Mouse (Mus musculus) G1E (cell line): ENCODE data around the gene Clmn. TPM values are rescaled to one million over a fixed set of nuclear protein-coding genes. Genes with fewer than 3 reads are reported as not detected.

Experiments used
- ATAC-seq: 2 replicates; pipeline ENCODE4 v1.8.0; 2016; ENCODE audit warnings: mild to moderate bottlenecking; ENCODE audit not compliant: insufficient number of reproducible peaks, poor library complexity, low FRiP score, severe bottlenecking; ENCODE audit errors: extremely low read depth
- DNase-seq: peaks from one replicate; pipeline ENCODE4 v3.0.0; 2012; ENCODE audit warnings: low spot score
- H3K27me3 ChIP-seq: 2 replicates; pipeline ENCODE4 v1.6.1; 2012; ENCODE audit warnings: mild to moderate bottlenecking, low read length, inconsistent platforms; ENCODE audit not compliant: insufficient read depth
- H3K36me3 ChIP-seq: replicated peaks from 2 replicates; pipeline ENCODE3; 2012; ENCODE audit warnings: mild to moderate bottlenecking, inconsistent platforms
- H3K4me1 ChIP-seq: 2 replicates; pipeline ENCODE4 v1.6.1; 2012; ENCODE audit warnings: low read depth, low read length, inconsistent platforms, mixed read lengths; ENCODE audit not compliant: insufficient read depth
- H3K4me3 ChIP-seq: 2 replicates; pipeline ENCODE4 v1.5.1; 2012; ENCODE audit warnings: low read depth, mild to moderate bottlenecking, inconsistent platforms, low read length, moderate library complexity, mixed read lengths
- H3K9me3 ChIP-seq: replicated peaks from 2 replicates; pipeline ENCODE4 v1.6.1; 2012; ENCODE audit warnings: inconsistent platforms
- CTCF ChIP-seq: IDR thresholded peaks from 2 replicates; pipeline ENCODE4 v1.5.1; 2012; ENCODE audit warnings: low read depth, low read length, inconsistent platforms, mixed read lengths
- GATA1 ChIP-seq: IDR thresholded peaks from 2 replicates; pipeline ENCODE4 v1.6.1; 2012; ENCODE audit warnings: borderline replicate concordance, low read length, inconsistent platforms, mixed read lengths
- GATA2 ChIP-seq: IDR thresholded peaks from 2 replicates; pipeline ENCODE4 v1.6.1; 2012; ENCODE audit warnings: low read depth, low read length, inconsistent platforms, borderline replicate concordance
- POLR2AphosphoS5 ChIP-seq: IDR thresholded peaks from 2 replicates; pipeline ENCODE4 v1.6.1; 2012; ENCODE audit warnings: low read depth, low read length, inconsistent platforms; ENCODE audit not compliant: insufficient replicate concordance
- TAL1 ChIP-seq: conservative IDR thresholded peaks from 2 replicates; pipeline ENCODE4 v1.6.1; 2012; ENCODE audit warnings: low read depth, low read length, inconsistent platforms, mixed read lengths
- polyA plus RNA-seq: library from polyadenylated mRNA; stranded (reverse); fragments of >175 nt; gene quantifications from 2 replicates; pipeline ENCODE4 v1.2.3, GENCODE M21; 2012
- total RNA-seq, 2 experiments: library from RNA; stranded (forward) in 1 of 2; stranded (reverse) in 1 of 2; fragments of 200-1000 nt in 1 of 2; fragments of >200 nt in 1 of 2; fragmentation: Nextera tagmentation in 1 of 2; gene quantifications; 2 replicates each; pipeline ENCODE4 v1.2.3; 2014 to 2017

Clmn gene
- total and polyA plus RNA-seq, 3 experiments, result 0.27 TPM; not detected in 2

- DNase-seq (no peak), ATAC-seq (no peak)
- H3K36me3 ChIP-seq, result no peaks in the 10 kb centered on the region
- H3K4me3 ChIP-seq, result no peak overlapping the region
- H3K4me1 ChIP-seq, result no peaks in the 10 kb centered on the region
- no peak for TF ChIP-seq TAL1
- peaks cover 75% of the 10 kb centered on the region for H3K9me3 ChIP-seq
- no peaks in the 10 kb centered on the region for H3K27me3 ChIP-seq
These were observed 17.2 kb upstream of the Clmn start for GRCm38 (mm10) chr12:104882061-104882460.

- Histone ChIP-seq H3K9me3 (peaks cover 79% of the 10 kb centered on the region), H3K36me3 (no peaks in the 10 kb centered on the region), H3K4me3 (no peak overlapping the region), H3K4me1 (no peaks in the 10 kb centered on the region), H3K27me3 (peaks cover 2% of the 10 kb centered on the region; the same call in 1 of the 2 replicates)
- DNase-seq (no peak), ATAC-seq (no peak)
- no peak for TF ChIP-seq POLR2AphosphoS5
- TF ChIP-seq TAL1, result no peak
- no peak for TF ChIP-seq GATA1
- TF ChIP-seq GATA2, result no peak
- no peak for TF ChIP-seq CTCF
These were observed 16.7 kb upstream of the Clmn start for GRCm38 (mm10) chr12:104881518-104882060.

- peaks cover 80% of the 10 kb centered on the region for H3K9me3 ChIP-seq
- TF ChIP-seq GATA2 (no peak), POLR2AphosphoS5 (no peak), GATA1 (no peak), CTCF (no peak)
- no peak for ATAC-seq
These were observed 15.5 kb upstream of the Clmn start for GRCm38 (mm10) chr12:104880367-104880766.

GRCm38 (mm10) chr12:104879577-104879989 lies 14.7 kb upstream of the Clmn start:
- DNase-seq (no peak), ATAC-seq (no peak)
- TF ChIP-seq GATA2, result no peak
- no peak for TF ChIP-seq POLR2AphosphoS5
- no peak for TF ChIP-seq TAL1
- TF ChIP-seq CTCF, result no peak
- TF ChIP-seq GATA1, result no peak
- Histone ChIP-seq H3K27me3 (peaks cover 2% of the 10 kb centered on the region; the same call in 1 of the 2 replicates), H3K9me3 (peaks cover 81% of the 10 kb centered on the region), H3K4me3 (no peak overlapping the region), H3K4me1 (no peaks in the 10 kb centered on the region; the same call in 1 of the 2 replicates), H3K36me3 (no peaks in the 10 kb centered on the region)

More at GRCm38 (mm10) chr12:104880367-104880766, 15.5 kb upstream of the Clmn start:
- Histone ChIP-seq H3K4me1 (no peaks in the 10 kb centered on the region), H3K4me3 (no peak overlapping the region), H3K36me3 (no peaks in the 10 kb centered on the region), H3K27me3 (peaks cover 2% of the 10 kb centered on the region; the same call in 1 of the 2 replicates)
- no peak for DNase-seq

- peaks cover 82% of the 10 kb centered on the region for H3K9me3 ChIP-seq
- ATAC-seq (no peak), DNase-seq (no peak)
- no peaks in the 10 kb centered on the region; the same call in 1 of the 2 replicates for H3K4me1 ChIP-seq
- H3K4me3 ChIP-seq, result no peak overlapping the region
- H3K27me3 ChIP-seq, result peaks cover 2% of the 10 kb centered on the region; the same call in 1 of the 2 replicates
- H3K36me3 ChIP-seq, result no peaks in the 10 kb centered on the region
- no peak for TF ChIP-seq GATA2
- TF ChIP-seq CTCF, result no peak
These were observed 11.2 kb upstream of the Clmn start for GRCm38 (mm10) chr12:104876053-104876452.

GRCm38 (mm10) chr12:104871987-104872386 lies 7.1 kb upstream of the Clmn start:
- ATAC-seq (no peak), DNase-seq (no peak)
- no peaks in the 10 kb centered on the region for H3K36me3 ChIP-seq
- peaks cover 2% of the 10 kb centered on the region; the same call in 1 of the 2 replicates for H3K27me3 ChIP-seq
- no peaks in the 10 kb centered on the region; the same call in 1 of the 2 replicates for H3K4me1 ChIP-seq
- peaks cover 74% of the 10 kb centered on the region for H3K9me3 ChIP-seq
- no peak for TF ChIP-seq POLR2AphosphoS5
- TF ChIP-seq GATA2, result no peak
- no peak for TF ChIP-seq CTCF
- no peak for TF ChIP-seq TAL1
- no peak for TF ChIP-seq GATA1
- no peak overlapping the region for H3K4me3 ChIP-seq

- TF ChIP-seq TAL1 (no peak), POLR2AphosphoS5 (no peak), GATA2 (no peak), CTCF (no peak), GATA1 (no peak)
- Histone ChIP-seq H3K27me3 (no peaks in the 10 kb centered on the region; the same call in 1 of the 2 replicates), H3K9me3 (peaks cover 74% of the 10 kb centered on the region), H3K4me3 (no peak overlapping the region), H3K4me1 (no peaks in the 10 kb centered on the region), H3K36me3 (no peaks in the 10 kb centered on the region)
- DNase-seq (no peak), ATAC-seq (no peak)
These were observed 4.9 kb upstream of the Clmn start for GRCm38 (mm10) chr12:104869737-104870136.
